Mouse (Mus musculus) right cerebral cortex, postnatal 4 days (tissue): ENCODE results near the gene Rbm31y.
"Not testable (repeated sequence)": the region's sequence is repeated elsewhere in the genome, so short reads cannot be mapped to it uniquely, and the experiment has no call there.

ENCODE experiments used
- DNase-seq: peaks from one replicate; pipeline ENCODE4 v3.0.0-alpha.2; 2022

Gene Rbm31y

DNA sequence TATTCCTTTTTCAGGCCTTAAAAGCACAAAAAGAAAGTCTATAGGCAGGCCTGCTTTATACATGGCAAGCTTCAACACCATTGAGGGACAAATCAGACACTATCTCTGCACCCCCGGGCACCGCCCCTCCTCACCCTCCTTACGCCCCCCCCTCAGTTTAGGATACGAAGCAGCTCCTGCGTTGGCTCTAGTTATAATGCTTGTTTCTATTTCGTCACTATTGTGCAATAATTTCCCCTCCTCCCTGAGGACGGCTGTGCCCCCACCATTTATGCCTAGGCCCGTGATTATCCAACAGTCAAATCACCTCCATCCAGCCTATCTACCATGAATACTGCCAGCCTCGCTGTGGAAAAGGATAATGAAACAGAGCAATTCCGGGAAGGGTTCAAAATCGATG lies at the start of gene Rbm31y:
TSS of gene Rbm31y (plus strand) at position 301 of the 400 bp plus-strand sequence.
- DNase-seq: not testable (repeated sequence)
